Mouse (Mus musculus): ENCODE measurements around the gene Th.

The Th gene

DNA sequence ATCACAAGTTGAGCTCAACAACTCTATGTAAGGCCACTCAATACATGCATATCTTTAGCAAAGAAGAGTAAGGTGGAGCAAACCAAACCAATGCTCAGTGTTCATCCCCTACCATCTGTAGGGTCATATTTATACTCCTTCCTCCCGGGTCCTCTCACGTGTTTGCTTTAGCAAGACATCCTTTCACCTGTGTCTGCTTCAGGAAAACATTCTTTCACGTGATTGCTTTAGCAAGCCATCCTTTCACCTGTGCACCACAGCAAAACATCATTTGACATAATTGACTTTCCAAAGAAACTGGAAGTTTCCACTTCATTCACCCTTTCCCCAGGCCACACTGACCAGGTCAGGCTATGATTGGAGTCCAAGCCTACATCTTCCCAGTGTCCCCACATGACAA lies at the start of gene Th:
Th (minus strand) TSS at position 101 of the 400 bp plus-strand sequence.
- DNase-seq (ENCODE audit: low spot score in 2 of 2) = no peak

DNA sequence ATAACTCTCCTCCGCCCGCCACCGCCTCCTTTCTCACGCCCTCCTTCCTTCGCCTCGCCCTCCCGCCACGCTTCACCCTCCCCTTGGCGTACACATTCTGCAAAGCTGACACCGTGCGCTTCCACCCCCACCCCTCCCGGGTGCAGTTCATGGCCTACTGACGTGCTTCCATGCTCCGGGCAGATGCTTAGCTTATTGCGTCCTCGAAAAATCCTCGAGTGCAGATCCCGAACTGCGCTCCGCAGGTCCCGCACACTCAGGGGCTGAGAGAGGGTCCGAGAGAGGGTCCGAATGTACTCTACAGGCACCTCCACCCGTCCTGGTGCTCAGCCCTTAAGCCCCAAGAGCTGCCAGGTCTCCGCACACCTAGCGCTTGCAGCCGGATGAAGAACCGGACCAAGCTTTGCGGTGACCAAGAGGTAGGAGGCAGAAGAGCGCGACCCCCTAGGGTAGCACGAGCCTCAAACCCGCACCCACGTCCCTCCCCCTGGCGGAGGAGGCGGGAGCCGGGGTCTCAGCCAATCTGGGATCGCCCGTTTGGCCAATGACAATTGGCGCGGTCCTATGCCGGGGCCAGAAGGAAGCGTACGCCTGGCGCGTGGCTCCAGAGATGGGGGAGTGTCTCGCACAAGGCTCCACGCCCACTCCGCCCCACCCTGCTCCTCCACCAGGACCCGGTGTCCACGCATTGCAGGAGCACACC lies 38.0 kb upstream of the Th start, which contains the start of gene Ascl2:
Ascl2 (minus strand) TSS at position 456 of the 703 bp plus-strand sequence.
- peak in 1 of 2 experiments; percentile 1 for DNase-seq (ENCODE audit: low spot score in 2 of 2)

DNA sequence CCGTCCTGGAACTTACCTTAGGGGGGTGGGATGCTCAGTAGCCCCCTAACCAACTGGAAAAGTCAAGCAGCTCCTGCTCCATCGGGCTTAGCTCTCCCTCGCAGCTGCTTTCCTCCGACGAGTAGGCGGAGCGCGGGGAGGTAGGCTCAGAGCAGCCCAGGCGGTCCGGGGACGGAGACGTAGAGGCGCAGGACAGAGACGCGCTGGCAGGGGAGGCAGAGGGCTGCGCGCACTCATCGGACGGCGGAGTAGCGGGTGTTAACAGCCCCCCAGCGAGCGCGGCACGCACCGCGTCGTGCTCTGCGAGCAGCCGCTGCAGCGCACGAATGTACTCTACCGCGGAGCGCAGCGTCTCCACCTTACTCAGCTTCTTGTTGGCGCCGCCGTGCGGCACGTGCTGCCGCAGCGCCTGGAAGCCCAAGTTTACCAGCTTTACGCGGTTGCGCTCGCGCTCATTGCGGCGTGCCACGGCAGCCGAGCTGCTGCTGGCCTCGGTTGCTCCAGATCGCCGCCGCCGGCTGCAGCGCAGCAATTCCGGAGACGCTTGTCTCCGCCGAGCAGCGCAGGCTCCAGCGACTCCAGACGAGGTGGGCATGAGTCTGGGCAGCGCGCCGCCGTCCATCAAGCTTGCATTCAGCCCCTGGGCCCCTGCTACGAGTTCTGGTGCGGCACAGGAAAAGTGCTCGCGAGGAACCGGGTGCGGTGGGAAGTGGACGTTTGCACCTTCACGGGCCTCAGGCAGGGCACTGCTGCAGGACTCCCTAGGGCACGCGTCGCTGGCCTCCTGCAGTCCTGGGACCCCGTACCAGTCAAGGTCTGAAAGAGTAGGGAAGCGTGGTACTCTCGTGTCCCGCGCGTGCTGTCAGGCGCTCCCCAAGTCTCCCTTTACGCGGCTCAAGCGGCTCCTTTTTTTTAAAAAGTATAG lies 37.2 kb upstream of the Th start:
- peak; percentile 54 to 77 for DNase-seq (ENCODE audit: low spot score in 2 of 2)

DNA sequence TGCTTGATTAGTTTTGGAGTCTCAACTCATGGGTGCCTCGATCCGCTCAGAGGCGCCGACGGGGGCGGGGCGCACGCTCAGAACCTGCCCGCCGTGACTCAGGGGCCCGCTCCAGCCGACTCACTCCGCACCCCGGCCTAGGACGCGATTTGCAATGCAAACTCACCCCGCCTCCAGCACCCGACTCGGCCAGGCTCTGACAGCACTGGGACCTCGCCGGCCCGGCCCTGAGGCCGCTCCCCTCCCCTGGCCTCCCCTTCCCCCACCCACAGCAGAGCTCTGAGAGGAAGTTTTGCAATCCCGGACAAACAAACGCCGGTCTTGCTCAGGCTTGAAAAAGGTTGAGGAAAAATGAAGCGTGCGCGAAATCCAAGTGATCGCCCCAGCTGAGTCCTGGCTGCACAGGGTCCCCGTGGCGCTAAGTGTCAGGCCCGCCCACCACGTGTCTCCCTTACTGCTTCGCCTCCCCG lies 36.5 kb upstream of the Th start:
- DNase-seq (ENCODE audit: low spot score in 2 of 2) = no peak

DNA sequence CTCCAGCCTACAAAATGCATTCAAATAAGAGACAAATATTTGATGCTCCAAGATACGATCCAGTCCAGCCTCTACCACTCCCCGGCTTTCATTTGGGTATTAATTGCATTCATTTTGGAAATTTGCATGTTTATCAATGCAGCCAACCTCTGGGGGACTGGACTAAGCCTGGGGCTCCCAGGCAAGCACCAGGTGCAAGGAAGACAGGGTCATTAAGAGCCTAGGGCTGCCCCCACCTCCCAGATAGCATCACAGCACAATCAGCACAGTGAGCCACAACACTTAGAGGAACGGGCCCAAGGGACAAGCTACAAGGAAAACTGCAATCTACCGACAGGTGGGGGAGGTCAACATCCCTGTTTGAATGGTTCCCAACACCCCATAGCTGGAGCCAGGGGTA lies 28.8 kb upstream of the Th start:
- no peak for DNase-seq (ENCODE audit: low spot score in 2 of 2)

DNA sequence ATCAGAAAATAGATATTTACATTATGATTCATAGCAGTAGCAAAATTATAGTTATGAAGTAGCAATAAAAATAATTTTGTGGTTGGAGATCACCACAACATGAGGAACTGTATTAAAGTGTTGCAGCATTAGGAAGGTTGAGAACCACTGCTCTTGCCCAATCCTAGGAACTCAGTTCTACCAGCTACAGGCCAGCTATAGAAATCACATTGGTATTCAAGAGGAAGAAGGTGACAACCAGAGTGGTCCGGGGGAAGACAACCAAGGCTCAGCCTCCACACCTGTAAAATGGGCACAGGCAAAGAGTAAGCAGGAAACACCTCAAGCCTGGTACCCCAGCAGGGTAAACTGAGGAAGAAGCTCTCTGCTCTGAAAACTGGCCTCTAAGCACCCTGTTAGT lies 27.9 kb upstream of the Th start:
- no peak for DNase-seq (ENCODE audit: low spot score in 2 of 2)

GRCm38 (mm10) chr7:142956018-142956417 lies 25.1 kb upstream of the Th start:
- no peak for DNase-seq (ENCODE audit: low spot score in 2 of 2)

GRCm38 (mm10) chr7:142949568-142949967 lies 18.6 kb upstream of the Th start:
- no peak for DNase-seq (ENCODE audit: low spot score in 2 of 2)

GRCm38 (mm10) chr7:142937631-142938030 lies 6.7 kb upstream of the Th start:
- no peak for DNase-seq (ENCODE audit: low spot score in 2 of 2)

DNA sequence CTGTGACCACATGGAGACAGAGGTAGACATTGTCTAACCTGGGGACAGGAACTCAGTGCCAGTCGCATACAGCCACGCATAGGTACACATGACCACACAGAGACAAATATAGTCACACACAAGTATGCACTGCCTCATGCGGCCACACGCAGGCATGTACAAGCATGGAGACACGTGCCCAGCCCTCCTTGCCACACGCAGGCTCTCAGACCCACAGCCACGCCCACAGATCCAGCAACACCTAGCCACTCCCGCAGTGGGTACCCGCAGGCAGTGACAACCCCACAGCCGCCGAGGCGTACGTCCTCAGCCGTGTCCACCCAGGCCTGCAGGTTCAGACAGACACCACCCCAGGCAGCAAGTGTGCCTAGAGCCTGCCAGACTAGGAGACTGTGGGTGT lies 4.8 kb upstream of the Th start:
- no peak for DNase-seq (ENCODE audit: low spot score in 2 of 2)

DNA sequence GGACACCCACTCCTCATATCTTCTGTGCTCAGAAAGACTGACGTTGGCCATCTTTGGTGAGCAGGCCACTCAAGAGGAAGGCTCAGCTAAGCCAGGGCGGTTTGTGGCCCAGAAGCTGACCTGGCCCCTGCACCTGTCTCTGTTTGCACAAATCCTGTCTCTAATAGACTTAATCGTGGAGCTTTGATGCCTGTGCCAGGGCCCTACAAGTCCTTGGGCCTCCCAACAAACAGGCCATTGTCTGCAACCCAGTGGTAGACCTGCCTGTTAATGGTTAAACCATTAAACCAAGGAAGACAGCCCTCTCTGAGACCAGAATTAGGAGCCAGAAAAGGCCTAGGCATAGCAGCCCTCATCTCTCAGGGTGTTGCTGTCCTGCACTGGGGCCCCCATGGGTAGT lies 1.5 kb upstream of the Th start:
- DNase-seq (ENCODE audit: low spot score in 2 of 2) = no peak

GRCm38 (mm10) chr7:142929516-142929915 lies 1.4 kb downstream of the Th start:
- no peak for DNase-seq (ENCODE audit: low spot score in 2 of 2)

- DNase-seq (ENCODE audit: low spot score in 2 of 2) = no peak
Measured at GRCm38 (mm10) chr7:142927293-142927692, 3.6 kb downstream of the Th start.

DNA sequence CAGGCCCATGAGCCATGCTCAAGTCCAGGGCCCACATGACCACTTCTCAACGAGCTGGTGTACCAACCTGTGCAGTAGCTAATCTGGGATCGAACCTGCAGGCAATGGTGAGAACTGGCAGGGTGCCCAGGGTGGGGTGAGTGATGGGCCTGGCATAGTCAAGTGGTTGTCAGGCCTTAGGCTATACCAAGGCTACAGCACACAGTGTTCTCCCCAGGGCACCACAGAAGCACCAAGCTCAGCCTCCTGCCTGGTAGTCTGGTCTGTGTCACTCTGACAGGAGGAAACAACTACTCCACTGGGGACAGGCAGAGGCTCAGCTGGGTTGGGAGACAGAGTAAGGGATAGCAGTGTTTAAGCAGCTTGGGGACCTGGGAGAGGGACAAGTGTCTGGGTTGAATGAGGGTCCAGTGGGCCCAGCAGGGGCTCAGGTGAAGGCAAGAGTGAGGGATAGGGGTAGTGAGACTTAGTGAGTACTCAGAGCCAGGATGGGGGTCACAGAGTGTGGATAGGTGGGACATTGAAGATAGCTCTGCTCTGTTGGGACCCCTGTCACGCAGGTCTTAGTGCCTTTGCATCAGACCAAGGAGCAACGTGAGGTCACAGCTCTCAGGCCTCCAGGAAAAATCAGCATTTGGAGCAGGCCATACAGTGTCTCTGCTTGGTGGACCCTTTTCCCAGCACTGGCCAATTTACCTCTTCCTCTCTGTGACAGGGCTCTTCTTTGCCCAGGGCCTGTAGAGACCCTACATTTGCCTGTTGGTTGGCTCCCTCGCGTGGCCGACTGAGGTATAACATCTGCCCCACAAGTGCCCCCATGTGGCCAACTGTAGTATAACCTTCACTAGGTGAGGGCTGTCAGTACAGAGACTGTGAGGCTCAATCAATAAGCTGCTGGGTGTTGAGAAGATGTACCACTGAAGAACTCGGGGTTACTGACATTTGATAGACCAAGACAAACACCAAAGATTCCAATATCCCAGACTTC lies 12.0 kb downstream of the Th start:
- peak; percentile 82 to 87 for DNase-seq (ENCODE audit: low spot score in 2 of 2)

DNA sequence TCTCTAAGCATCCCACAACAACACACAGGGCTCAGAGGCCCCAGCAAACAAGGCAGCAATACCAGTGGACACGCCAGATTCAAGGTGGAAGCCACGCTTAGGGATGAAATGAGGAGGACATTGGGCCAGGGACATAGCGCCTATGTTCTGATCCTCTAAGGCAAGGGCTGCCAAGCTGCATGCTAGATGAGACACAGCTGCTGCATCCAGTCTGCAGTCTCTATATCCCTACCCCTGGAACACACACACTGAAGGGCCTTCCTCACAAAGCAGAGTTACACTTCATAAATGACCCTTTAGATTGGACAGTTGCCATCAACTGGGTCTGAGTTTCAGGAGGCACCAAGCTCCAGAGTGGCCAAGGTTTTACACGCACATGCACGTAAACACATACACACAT lies 13.3 kb downstream of the Th start:
- DNase-seq (ENCODE audit: low spot score in 2 of 2) = no peak

- DNase-seq (ENCODE audit: low spot score in 2 of 2) = no peak
Measured at GRCm38 (mm10) chr7:142916178-142916577, 14.8 kb downstream of the Th start.

DNA sequence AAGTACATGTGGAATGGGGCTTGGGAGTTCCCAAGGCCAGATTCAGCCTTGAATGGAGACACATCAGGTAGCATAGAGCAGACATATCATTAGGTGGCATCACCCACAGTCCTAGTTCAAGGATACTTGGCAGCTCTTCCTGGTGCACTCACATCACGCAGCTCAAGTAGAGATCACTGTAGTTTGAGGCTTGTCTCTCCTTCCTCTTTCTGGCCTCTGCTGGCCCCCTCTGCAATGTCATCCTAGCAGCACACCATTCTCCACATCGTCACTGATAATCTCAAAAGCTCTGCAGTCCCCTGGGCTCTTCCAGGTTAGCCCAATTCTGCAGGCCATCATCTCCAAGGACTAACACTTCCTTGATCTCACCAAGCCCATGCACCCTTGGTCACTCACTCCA lies 19.2 kb downstream of the Th start:
- no peak for DNase-seq (ENCODE audit: low spot score in 2 of 2)

DNA sequence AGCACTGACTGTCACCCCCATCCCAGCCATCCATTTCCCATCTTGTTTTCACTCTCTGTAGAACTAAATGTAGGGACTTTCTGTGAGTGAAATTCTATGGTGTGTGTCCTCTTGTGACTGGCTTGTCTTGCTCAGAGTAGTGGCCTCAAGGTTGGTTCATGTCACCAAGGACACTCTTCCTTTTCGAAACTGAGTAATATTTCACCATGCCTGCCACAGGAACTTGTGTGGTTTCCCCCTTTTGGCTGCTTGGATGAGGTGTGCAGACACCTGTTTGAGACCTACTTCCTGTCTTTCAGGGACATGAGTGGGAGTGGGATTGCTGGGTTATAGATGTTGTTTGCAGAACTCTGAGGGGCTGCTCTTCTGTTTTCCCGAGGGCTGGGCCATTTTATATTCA lies 20.8 kb downstream of the Th start:
- DNase-seq (ENCODE audit: low spot score in 2 of 2) = no peak

- no peak for DNase-seq (ENCODE audit: low spot score in 2 of 2)
Measured at GRCm38 (mm10) chr7:142909622-142910021, 21.3 kb downstream of the Th start.

DNA sequence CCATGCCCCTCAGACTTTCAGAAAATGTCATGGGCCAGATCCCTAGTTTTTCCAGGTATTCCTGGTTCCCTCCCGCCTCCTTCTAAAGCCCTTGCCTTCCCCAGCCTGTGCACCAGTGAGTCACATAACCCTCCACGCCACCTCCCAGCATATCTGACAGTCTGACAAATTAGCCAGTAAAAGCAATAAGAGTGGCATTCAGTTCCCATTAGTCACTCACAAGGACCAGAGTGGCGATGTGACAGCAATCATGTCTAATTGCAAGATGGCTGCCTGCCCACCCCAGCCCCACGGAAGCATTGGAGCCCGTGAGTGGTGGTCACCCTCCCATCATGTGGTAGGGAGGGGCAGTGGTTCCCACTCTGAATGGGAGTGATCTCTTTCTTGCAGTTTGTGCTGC lies 25.3 kb downstream of the Th start:
- DNase-seq (ENCODE audit: low spot score in 2 of 2) = no peak

DNA sequence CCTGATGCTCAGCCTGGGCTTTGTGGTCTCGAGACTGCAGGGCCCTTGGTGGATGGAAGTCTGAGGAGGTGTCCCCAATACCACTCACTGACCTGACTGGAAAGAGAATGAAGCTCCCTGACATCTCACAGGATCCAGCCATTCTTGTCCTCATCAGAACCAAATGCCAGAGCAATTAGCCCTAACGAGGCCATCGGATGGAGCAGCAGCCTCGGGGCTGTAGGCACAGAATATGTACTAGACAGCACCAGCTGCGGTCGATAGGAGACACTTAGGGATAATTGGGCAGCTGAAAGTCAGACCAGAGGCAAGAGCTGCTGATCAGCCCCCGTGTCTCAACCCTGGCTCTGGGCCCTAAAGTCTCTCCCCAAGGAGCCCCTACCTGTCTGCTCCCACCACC lies 26.6 kb downstream of the Th start:
- no peak for DNase-seq (ENCODE audit: low spot score in 2 of 2)

DNA sequence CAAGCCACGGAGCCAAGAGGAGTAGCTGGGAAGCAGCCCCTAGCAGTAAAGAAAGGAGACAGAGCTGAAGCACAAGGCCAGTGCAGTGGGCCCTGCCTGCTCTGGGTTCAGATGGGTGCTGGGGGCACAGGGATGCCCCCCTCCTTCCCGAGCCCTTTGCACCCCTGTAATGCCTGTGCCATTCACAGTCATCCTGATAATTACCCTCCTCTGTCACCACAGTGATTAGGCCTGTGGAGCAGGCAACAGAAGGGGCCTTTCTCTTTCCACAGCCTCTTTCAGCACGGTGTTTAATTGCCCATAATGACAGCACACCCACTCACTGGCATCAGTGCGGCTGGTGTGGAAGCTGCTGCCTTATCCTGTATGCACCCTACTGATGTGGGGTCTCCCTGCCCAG lies 28.0 kb downstream of the Th start:
- DNase-seq (ENCODE audit: low spot score in 2 of 2) = no peak

Data from frontal cortex, postnatal 36 days (tissue).